17 mouse cellular contexts compared by ENCODE assay signal in the genomic region with DNA sequence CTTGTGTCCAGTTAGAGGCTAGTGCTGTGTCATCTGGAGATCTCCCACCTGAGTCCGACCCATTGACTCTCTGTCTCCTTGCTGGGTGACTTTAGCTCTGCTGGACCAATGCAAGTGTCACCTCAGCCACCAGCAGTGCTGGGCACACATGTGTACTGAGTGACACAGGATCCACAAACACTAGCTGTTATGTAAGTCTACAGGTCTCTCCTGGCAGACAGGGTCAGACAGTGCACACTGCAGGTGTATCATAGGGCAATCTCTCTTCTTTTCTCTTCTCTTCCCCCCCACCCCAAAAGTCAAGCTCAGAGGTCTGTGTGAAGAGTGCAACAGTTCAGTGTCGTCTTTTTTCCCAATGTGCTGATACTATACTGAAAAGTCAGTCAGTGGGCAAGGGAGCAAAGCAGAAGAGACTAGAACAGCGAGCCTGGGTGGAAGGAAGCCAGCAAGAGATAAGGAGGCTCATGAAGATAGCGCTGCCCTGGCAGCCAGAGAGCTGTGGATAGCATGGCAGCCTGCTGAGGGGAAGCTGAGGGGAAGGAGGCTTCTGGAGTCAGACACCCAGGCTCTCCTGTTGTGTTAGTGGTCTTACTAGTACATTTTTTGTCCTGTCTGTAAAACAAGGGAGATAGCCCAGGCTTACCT. TPM values are rescaled to one million over a fixed set of nuclear protein-coding genes. Genes with fewer than 3 reads are reported as not detected.
DNase-seq lines count a peak whose midpoint lies in the region; ATAC-seq and TF ChIP-seq lines count a peak whose summit lies in the region.
"Had no signal": no experiment of that assay in that cellular context is flagged by ENCODE, and none has a peak within 500 bp of the region (broad histone marks: within the 10 kb centered on the region; RNA-seq: fewer than 3 reads in every experiment).

No protein-coding gene starts in this region.

- TF ChIP-seq CTCF in G1E (IDR thresholded peaks at IDR 0.05; ENCODE audit: low read depth, low read length): no peak

- H3K4me1 ChIP-seq in heart, embryonic 11.5 days (ENCODE audit: control insufficient read depth, insufficient read depth, low read length): peaks cover 19% of the 10 kb centered on the region
- H3K4me1 ChIP-seq in G1E (ENCODE audit: insufficient read depth, low read depth, low read length): peaks cover 58% of the 10 kb centered on the region
- H3K4me1 ChIP-seq in liver, embryonic 15.5 days (replicated peaks): peaks cover 52% of the 10 kb centered on the region
- H3K4me1 ChIP-seq: neural tube, embryonic 12.5 days had no signal

- H3K4me2 ChIP-seq in heart, embryonic 11.5 days: no peak overlapping the region
- H3K4me2 ChIP-seq in liver, embryonic 15.5 days: peak overlapping the region; percentile 21; the same call in 1 of the 2 replicates
- H3K4me2 ChIP-seq: hindbrain, embryonic 12.5 days; limb, embryonic 15.5 days; neural tube, embryonic 12.5 days had no signal

- no peak for ATAC-seq in heart, embryonic 11.5 days (replicated peaks; ENCODE audit: insufficient number of reproducible peaks, low FRiP score, low TSS enrichment)
- peak; percentile 45 for ATAC-seq in G1E (ENCODE audit: extremely low read depth, insufficient number of reproducible peaks, low FRiP score, poor library complexity, severe bottlenecking)
- ATAC-seq in liver, embryonic 15.5 days (ENCODE audit: insufficient read depth): peak; percentile 69
- ATAC-seq: intestine, postnatal 0 days; midbrain, embryonic 16.5 days had no signal

- no peak overlapping the region for H3K9ac ChIP-seq in heart, embryonic 11.5 days (ENCODE audit: low read depth, low read length)
- no peak overlapping the region; the same call in 1 of the 2 replicates for H3K9ac ChIP-seq in liver, embryonic 15.5 days
- H3K9ac ChIP-seq: hindbrain, embryonic 12.5 days; limb, embryonic 15.5 days; neural tube, embryonic 12.5 days had no signal

- H3K4me3 ChIP-seq in heart, embryonic 11.5 days (ENCODE audit: low read depth, low read length): no peak overlapping the region
- no peak overlapping the region for H3K4me3 ChIP-seq in G1E (ENCODE audit: low read depth, low read length)
- no peak overlapping the region for H3K4me3 ChIP-seq in liver, embryonic 15.5 days (replicated peaks)
- H3K4me3 ChIP-seq: hindbrain, embryonic 12.5 days; limb, embryonic 15.5 days; neural tube, embryonic 12.5 days had no signal

- peak overlapping the region; percentile 35; the same call in 1 of the 2 replicates for H3K27ac ChIP-seq in heart, embryonic 11.5 days (ENCODE audit: low read depth, low read length)
- peak overlapping the region; percentile 75 for H3K27ac ChIP-seq in liver, embryonic 15.5 days (replicated peaks)
- H3K27ac ChIP-seq: hindbrain, embryonic 12.5 days; limb, embryonic 15.5 days; neural tube, embryonic 12.5 days had no signal

- DNase-seq in heart, postnatal 4 days: no peak
- peak; percentile 61 for DNase-seq in G1E (ENCODE audit: low spot score)
- DNase-seq in c-Kit-positive CD71-positive TER-119-negative erythroid progenitor cells, embryonic 14.5 days (ENCODE audit: low read depth): peak; percentile 56
- no peak for DNase-seq in layer of hippocampus, postnatal 36 days
- DNase-seq in urinary bladder, postnatal 25 days (ENCODE audit: low spot score): no peak
- DNase-seq: adrenal gland, postnatal 36 days; embryo, embryonic 11 days; gastrocnemius, postnatal 14 days; kidney, postnatal 36 days; thymus, postnatal 25 days had no signal

- H3K9me3 ChIP-seq in heart, embryonic 11.5 days (replicated peaks; ENCODE audit: control insufficient read depth, low read length): no peaks in the 10 kb centered on the region
- no peaks in the 10 kb centered on the region for H3K9me3 ChIP-seq in G1E (replicated peaks)
- no peaks in the 10 kb centered on the region for H3K9me3 ChIP-seq in liver, embryonic 15.5 days (replicated peaks)
- H3K9me3 ChIP-seq: hindbrain, embryonic 12.5 days; limb, embryonic 15.5 days; neural tube, embryonic 12.5 days had no signal

- 35% methylated on average over 4 of the region's 4 CpGs for WGBS in heart, embryonic 11.5 days (ENCODE audit: insufficient replicate concordance)
- 26% methylated on average over 4 of the region's 4 CpGs for WGBS in liver, embryonic 15.5 days (ENCODE audit: insufficient replicate concordance)

- H3K36me3 ChIP-seq in heart, embryonic 11.5 days (ENCODE audit: control insufficient read depth, insufficient read depth, low read length): peaks cover 70% of the 10 kb centered on the region
- peaks cover 100% of the 10 kb centered on the region for H3K36me3 ChIP-seq in G1E (replicated peaks)
- H3K36me3 ChIP-seq in liver, embryonic 15.5 days (replicated peaks): peaks cover 98% of the 10 kb centered on the region

- no peaks in the 10 kb centered on the region for H3K27me3 ChIP-seq in heart, embryonic 11.5 days (ENCODE audit: control insufficient read depth, insufficient read depth, low read length)
- no peaks in the 10 kb centered on the region; the same call in 1 of the 2 replicates for H3K27me3 ChIP-seq in G1E (ENCODE audit: insufficient read depth, low read length)
- H3K27me3 ChIP-seq in liver, embryonic 15.5 days: no peaks in the 10 kb centered on the region
- H3K27me3 ChIP-seq: hindbrain, embryonic 12.5 days; limb, embryonic 15.5 days; neural tube, embryonic 12.5 days had no signal

RNA-seq across cellular contexts. Expression of a gene that starts 20.4 kb away (rescaled TPM):
- polyA plus RNA-seq in heart, embryonic 11.5 days (2014; fragmentation: Nextera tagmentation; extraction: Ambion mirVana): 2.3 and 2.6 TPM in 2 replicates
- under 1 TPM; 0.88 to 0.95 TPM for total RNA-seq in heart, postnatal 4 days (2021)
- 26.1 and 31.4 TPM in 2 replicates for total RNA-seq in G1E (2014; fragmentation: Nextera tagmentation)
- total RNA-seq in G1E (2017): 63.5 and 81.7 TPM in 2 replicates
- polyA plus RNA-seq in G1E (2012): 126 and 144 TPM in 2 replicates
- 21.4 and 23.3 TPM in 2 replicates for polyA plus RNA-seq in liver, embryonic 15.5 days (2015; fragmentation: Nextera tagmentation; extraction: Ambion mirVana)
- total RNA-seq in layer of hippocampus, postnatal 36 days (2021): 1 to 10 TPM; 1.9 to 2.4 TPM

RNA-seq across cellular contexts. Expression of a gene that starts 27.2 kb away (rescaled TPM):
- 18.7 and 20.0 TPM in 2 replicates for polyA plus RNA-seq in heart, embryonic 11.5 days (2014; fragmentation: Nextera tagmentation; extraction: Ambion mirVana)
- total RNA-seq in heart, postnatal 4 days (2021): 10 to 100 TPM; 22.3 to 25.0 TPM
- total RNA-seq in G1E (2014; fragmentation: Nextera tagmentation) (50.1 and 58.1 TPM in 2 replicates), G1E (2017) (17.2 and 19.8 TPM in 2 replicates)
- 65.2 and 80.7 TPM in 2 replicates for polyA plus RNA-seq in G1E (2012)
- polyA plus RNA-seq in liver, embryonic 15.5 days (2015; fragmentation: Nextera tagmentation; extraction: Ambion mirVana): 10.1 and 11.6 TPM in 2 replicates
- 10 to 100 TPM; 19.4 to 21.9 TPM for total RNA-seq in layer of hippocampus, postnatal 36 days (2021)

RNA-seq across cellular contexts. Expression of a gene that starts 29.4 kb away (rescaled TPM):
- 129 and 144 TPM in 2 replicates for polyA plus RNA-seq in heart, embryonic 11.5 days (2014; fragmentation: Nextera tagmentation; extraction: Ambion mirVana)
- 100 to 1,000 TPM; 107 TPM for total RNA-seq in heart, postnatal 4 days (2021)
- 160 and 169 TPM in 2 replicates for total RNA-seq in G1E (2014; fragmentation: Nextera tagmentation)
- 55.9 and 61.6 TPM in 2 replicates for total RNA-seq in G1E (2017)
- polyA plus RNA-seq in G1E (2012): 499 and 545 TPM in 2 replicates
- 83.9 and 93.0 TPM in 2 replicates for polyA plus RNA-seq in liver, embryonic 15.5 days (2015; fragmentation: Nextera tagmentation; extraction: Ambion mirVana)
- total RNA-seq in layer of hippocampus, postnatal 36 days (2021): 100 to 1,000 TPM; 402 to 404 TPM

RNA-seq across cellular contexts. Expression of a gene that starts 29.6 kb away (rescaled TPM):
- polyA plus RNA-seq in heart, embryonic 11.5 days (2014; fragmentation: Nextera tagmentation; extraction: Ambion mirVana): 734 and 757 TPM in 2 replicates
- 100 to 1,000 TPM; 466 to 502 TPM for total RNA-seq in heart, postnatal 4 days (2021)
- total RNA-seq in G1E (2014; fragmentation: Nextera tagmentation) (692 and 699 TPM in 2 replicates), G1E (2017) (721 and 745 TPM in 2 replicates)
- 230 and 336 TPM in 2 replicates for polyA plus RNA-seq in G1E (2012)
- polyA plus RNA-seq in liver, embryonic 15.5 days (2015; fragmentation: Nextera tagmentation; extraction: Ambion mirVana): 540 and 595 TPM in 2 replicates
- total RNA-seq in layer of hippocampus, postnatal 36 days (2021): 100 to 1,000 TPM; 263 to 275 TPM

RNA-seq across cellular contexts. Expression of a gene that starts 44.8 kb away (rescaled TPM):
- polyA plus RNA-seq in heart, embryonic 11.5 days (2014; fragmentation: Nextera tagmentation; extraction: Ambion mirVana): 137 and 151 TPM in 2 replicates
- total RNA-seq in heart, postnatal 4 days (2021): 10 to 100 TPM; 52.9 to 54.3 TPM
- total RNA-seq in G1E (2014; fragmentation: Nextera tagmentation) (15.4 and 22.0 TPM in 2 replicates), G1E (2017) (54.5 and 69.9 TPM in 2 replicates)
- 148 and 177 TPM in 2 replicates for polyA plus RNA-seq in G1E (2012)
- polyA plus RNA-seq in liver, embryonic 15.5 days (2015; fragmentation: Nextera tagmentation; extraction: Ambion mirVana): 168 and 190 TPM in 2 replicates
- total RNA-seq in layer of hippocampus, postnatal 36 days (2021): 10 to 100 TPM; 13.4 to 14.2 TPM

Comparison
In these comparisons a context has a peak if more than half of its experiments do, and no peak if none do; other contexts are left out.
1. DNase-seq: peak in G1E (single experiment) and c-Kit-positive CD71-positive TER-119-negative erythroid progenitor cells, embryonic 14.5 days (single experiment); none in heart, postnatal 4 days (single experiment), layer of hippocampus, postnatal 36 days (0 of 2) and urinary bladder, postnatal 25 days (single experiment).
2. RNA of a gene that starts 20.4 kb away (total RNA-seq): 26.1 to 81.7 TPM in G1E; 1.9 to 2.4 TPM in layer of hippocampus, postnatal 36 days and 0.88 to 0.95 TPM in heart, postnatal 4 days; every median in the first group is over 4 times any median in the second.